Mouse (Mus musculus): ENCODE data around the gene Celf1. TPM values are rescaled to one million over a fixed set of nuclear protein-coding genes. Genes with fewer than 3 reads are reported as not detected.
"Not testable (repeated sequence)": the region's sequence is repeated elsewhere in the genome, so short reads cannot be mapped to it uniquely, and the experiment has no call there.

Gene Celf1
- polyA plus RNA-seq (2015; fragmentation: Nextera tagmentation; extraction: Ambion mirVana), result 104 and 107 TPM in 2 replicates

- ATAC-seq (replicated peaks; ENCODE audit: low FRiP score), result peak; percentile 96
These were observed at the start of gene Celf1 for GRCm38 (mm10) chr2:90940233-90941229. Celf1 (plus strand) TSS chr2:90940382.

GRCm38 (mm10) chr2:90893673-90894298 lies 46.4 kb upstream of the Celf1 start:
- no peak overlapping the region for H3K27ac ChIP-seq
- peaks cover 7% of the 10 kb centered on the region for H3K27me3 ChIP-seq
- 86% methylated on average over 6 of the region's 6 CpGs for WGBS
- H3K4me3 ChIP-seq (replicated peaks), result no peak overlapping the region
- H3K9me3 ChIP-seq (replicated peaks), result no peaks in the 10 kb centered on the region
- H3K9ac ChIP-seq, result no peak overlapping the region
- no peak overlapping the region for H3K4me2 ChIP-seq
- H3K4me1 ChIP-seq, result peaks cover 15% of the 10 kb centered on the region
- no peak for ATAC-seq (replicated peaks; ENCODE audit: low FRiP score)
- H3K36me3 ChIP-seq, result peaks cover 56% of the 10 kb centered on the region

More at GRCm38 (mm10) chr2:90940233-90941229, at the start of gene Celf1:
- Histone ChIP-seq H3K4me3 (replicated peaks) (peak within 1 kb of the TSS; percentile 93), H3K4me1 (peaks cover 32% of the 10 kb centered on the region), H3K27me3 (no peaks in the 10 kb centered on the region), H3K9me3 (replicated peaks) (no peaks in the 10 kb centered on the region), H3K4me2 (peak within 1 kb of the TSS; percentile 73), H3K36me3 (no peaks in the 10 kb centered on the region), H3K27ac (peak within 1 kb of the TSS; percentile 95), H3K9ac (peak within 1 kb of the TSS; percentile 80)
- under 1% methylated on average over 90 of the region's 113 CpGs for WGBS

GRCm38 (mm10) chr2:90894299-90894677 lies 45.9 kb upstream of the Celf1 start:
- 88% methylated on average over 3 of the region's 3 CpGs for WGBS
- H3K36me3 ChIP-seq, result peaks cover 62% of the 10 kb centered on the region
- H3K4me2 ChIP-seq, result not testable (repeated sequence)

GRCm38 (mm10) chr2:90903398-90903797 lies 36.8 kb upstream of the Celf1 start:
- Histone ChIP-seq H3K4me1 (peaks cover 28% of the 10 kb centered on the region), H3K27ac (peak overlapping the region; percentile 95; the same call in 1 of the 2 replicates), H3K9ac (peak overlapping the region; percentile 95), H3K27me3 (no peaks in the 10 kb centered on the region), H3K9me3 (replicated peaks) (no peaks in the 10 kb centered on the region), H3K4me3 (replicated peaks) (peak overlapping the region; percentile 95), H3K4me2 (peak overlapping the region; percentile 73), H3K36me3 (peaks cover 65% of the 10 kb centered on the region)
- 84% methylated on average over 2 of the region's 2 CpGs for WGBS
- no peak for ATAC-seq (replicated peaks; ENCODE audit: low FRiP score)

More at GRCm38 (mm10) chr2:90894299-90894677, 45.9 kb upstream of the Celf1 start:
- H3K4me1 ChIP-seq, result peaks cover 12% of the 10 kb centered on the region
- H3K9ac ChIP-seq; H3K27ac ChIP-seq; H3K4me3 ChIP-seq (replicated peaks); H3K9me3 ChIP-seq (replicated peaks); H3K27me3 ChIP-seq; ATAC-seq (replicated peaks; ENCODE audit: low FRiP score): not testable (repeated sequence)

GRCm38 (mm10) chr2:90904076-90904855 lies 35.9 kb upstream of the Celf1 start, which contains the start of the genes Kbtbd4 and Ndufs3:
Kbtbd4 (plus strand) TSS chr2:90904740.
Ndufs3 (minus strand) TSS chr2:90904827.
- H3K27ac ChIP-seq, result peak within 1 kb of the TSS; percentile 95
- under 1% methylated on average over 43 of the region's 43 CpGs for WGBS
- H3K4me1 ChIP-seq, result peaks cover 28% of the 10 kb centered on the region
- peaks cover 65% of the 10 kb centered on the region for H3K36me3 ChIP-seq
- H3K27me3 ChIP-seq, result no peaks in the 10 kb centered on the region
- H3K4me2 ChIP-seq, result peak within 1 kb of the TSS; percentile 73
- H3K9me3 ChIP-seq (replicated peaks), result no peaks in the 10 kb centered on the region
- H3K4me3 ChIP-seq (replicated peaks), result peak within 1 kb of the TSS; percentile 95
- H3K9ac ChIP-seq, result peak within 1 kb of the TSS; percentile 95
- peak; percentile 94 for ATAC-seq (replicated peaks; ENCODE audit: low FRiP score)

GRCm38 (mm10) chr2:90904856-90905224 lies 35.3 kb upstream of the Celf1 start:
- H3K9ac ChIP-seq, result peak overlapping the region; percentile 95
- WGBS, result under 1% methylated on average over 21 of the region's 21 CpGs
- no peaks in the 10 kb centered on the region for H3K9me3 ChIP-seq (replicated peaks)
- H3K4me3 ChIP-seq (replicated peaks), result peak overlapping the region; percentile 95
- no peaks in the 10 kb centered on the region for H3K27me3 ChIP-seq
- peak overlapping the region; percentile 73 for H3K4me2 ChIP-seq
- ATAC-seq (replicated peaks; ENCODE audit: low FRiP score), result peak; percentile 81
- peaks cover 65% of the 10 kb centered on the region for H3K36me3 ChIP-seq
- peaks cover 28% of the 10 kb centered on the region for H3K4me1 ChIP-seq
- H3K27ac ChIP-seq, result peak overlapping the region; percentile 95

GRCm38 (mm10) chr2:90906721-90907120 lies 33.5 kb upstream of the Celf1 start:
- H3K4me3 ChIP-seq (replicated peaks), result no peak overlapping the region
- no peaks in the 10 kb centered on the region for H3K27me3 ChIP-seq
- peaks cover 28% of the 10 kb centered on the region for H3K4me1 ChIP-seq
- H3K36me3 ChIP-seq, result peaks cover 65% of the 10 kb centered on the region
- H3K4me2 ChIP-seq, result no peak overlapping the region
- H3K9ac ChIP-seq, result no peak overlapping the region
- no peak overlapping the region for H3K27ac ChIP-seq
- WGBS, result 93% methylated on average over 2 of the region's 2 CpGs
- no peak for ATAC-seq (replicated peaks; ENCODE audit: low FRiP score)
- no peaks in the 10 kb centered on the region for H3K9me3 ChIP-seq (replicated peaks)

GRCm38 (mm10) chr2:90910861-90911260 lies 29.3 kb upstream of the Celf1 start:
- WGBS, result 82% methylated on average over 1 of the region's 1 CpGs

GRCm38 (mm10) chr2:90911668-90912067 lies 28.5 kb upstream of the Celf1 start:
- H3K4me3 ChIP-seq (replicated peaks), result no peak overlapping the region
- H3K4me1 ChIP-seq, result peaks cover 21% of the 10 kb centered on the region
- WGBS, result 92% methylated on average over 1 of the region's 1 CpGs
- no peak overlapping the region for H3K4me2 ChIP-seq
- ATAC-seq (replicated peaks; ENCODE audit: low FRiP score), result no peak
- no peaks in the 10 kb centered on the region for H3K9me3 ChIP-seq (replicated peaks)
- no peaks in the 10 kb centered on the region for H3K27me3 ChIP-seq
- H3K9ac ChIP-seq, result no peak overlapping the region
- no peak overlapping the region for H3K27ac ChIP-seq
- peaks cover 76% of the 10 kb centered on the region for H3K36me3 ChIP-seq

More at GRCm38 (mm10) chr2:90910861-90911260, 29.3 kb upstream of the Celf1 start:
- H3K4me3 ChIP-seq (replicated peaks), result no peak overlapping the region
- no peak for ATAC-seq (replicated peaks; ENCODE audit: low FRiP score)
- H3K27me3 ChIP-seq, result no peaks in the 10 kb centered on the region
- no peaks in the 10 kb centered on the region for H3K9me3 ChIP-seq (replicated peaks)
- H3K27ac ChIP-seq, result no peak overlapping the region
- no peak overlapping the region for H3K4me2 ChIP-seq
- H3K36me3 ChIP-seq, result peaks cover 83% of the 10 kb centered on the region
- no peak overlapping the region for H3K9ac ChIP-seq
- H3K4me1 ChIP-seq, result peaks cover 19% of the 10 kb centered on the region

- H3K4me3 ChIP-seq (replicated peaks), result no peak overlapping the region
- 80% methylated on average over 2 of the region's 2 CpGs for WGBS
- peaks cover 28% of the 10 kb centered on the region for H3K4me1 ChIP-seq
- H3K36me3 ChIP-seq, result peaks cover 60% of the 10 kb centered on the region
- H3K27ac ChIP-seq, result no peak overlapping the region
- no peaks in the 10 kb centered on the region for H3K27me3 ChIP-seq
- no peak overlapping the region for H3K9ac ChIP-seq
- H3K4me2 ChIP-seq, result no peak overlapping the region
- no peak for ATAC-seq (replicated peaks; ENCODE audit: low FRiP score)
- H3K9me3 ChIP-seq (replicated peaks), result no peaks in the 10 kb centered on the region
These were observed 26.5 kb upstream of the Celf1 start for GRCm38 (mm10) chr2:90913671-90914070.

- peak overlapping the region; percentile 86 for H3K4me2 ChIP-seq
- H3K27me3 ChIP-seq, result no peaks in the 10 kb centered on the region
- ATAC-seq (replicated peaks; ENCODE audit: low FRiP score), result no peak
- H3K36me3 ChIP-seq, result peaks cover 42% of the 10 kb centered on the region
- H3K4me3 ChIP-seq (replicated peaks), result no peak overlapping the region
- H3K9me3 ChIP-seq (replicated peaks), result no peaks in the 10 kb centered on the region
- H3K4me1 ChIP-seq, result peaks cover 28% of the 10 kb centered on the region
- 84% methylated on average over 1 of the region's 1 CpGs for WGBS
- H3K27ac ChIP-seq, result peak overlapping the region; percentile 10; the same call in 1 of the 2 replicates
- H3K9ac ChIP-seq, result no peak overlapping the region
These were observed 24.7 kb upstream of the Celf1 start for GRCm38 (mm10) chr2:90915516-90915915.

Data from kidney, embryonic 15.5 days (tissue).